Mouse (Mus musculus): ENCODE measurements at regions not wholly inside any gene's neighbourhood (a gene's known extent, or its start where the extent isn't known, plus 50 kb on each side); places are given as distances from the start of the nearest gene placed in this dataset.

DNA sequence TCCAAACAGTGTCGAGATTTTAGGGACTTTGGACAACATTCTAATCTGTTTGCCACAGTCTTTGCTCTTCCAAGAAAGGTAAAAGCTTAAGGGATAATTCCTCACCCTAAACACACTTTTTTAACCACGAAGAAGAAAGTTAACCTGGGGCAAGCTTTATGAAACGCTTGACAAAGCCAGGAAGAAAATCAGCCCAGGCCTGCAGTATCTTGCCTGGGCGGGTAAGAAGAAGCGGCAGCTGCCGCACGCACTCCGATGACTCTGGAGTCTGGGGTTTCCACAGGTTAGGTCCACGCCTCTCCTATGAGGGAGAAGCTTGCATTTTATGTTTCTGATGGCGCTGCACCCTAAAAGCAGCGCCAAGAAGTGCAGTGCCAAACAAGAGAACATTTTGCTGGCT, 383.2 kb downstream of the Wdr11 start:
- TF ChIP-seq CTCF (IDR thresholded peaks at IDR 0.05; ENCODE audit: control insufficient read depth, insufficient read depth, insufficient replicate concordance, low read depth, low read length) (no peak), POLR2A (IDR thresholded peaks at IDR 0.05; ENCODE audit: control insufficient read depth, low read depth, low read length) (no peak)
